Mouse (Mus musculus) adrenal gland, postnatal 36 days (tissue): ENCODE results near the gene Uba1. TPM values are rescaled to one million over a fixed set of nuclear protein-coding genes. Genes with fewer than 3 reads are reported as not detected.

Experiments used
- DNase-seq, 2 experiments: peaks; one replicate each; pipeline ENCODE4 v3.0.0; 2021; ENCODE audit warnings: mixed read lengths in 1 of 2
- total RNA-seq, 2 experiments: library from RNA; stranded (reverse); gene quantifications; 2 replicates each; pipeline ENCODE4 v1.2.3; 2021

The Uba1 gene
- total RNA-seq, 2 experiments from 2014 or later: 423 to 486 TPM

GRCm38 (mm10) chrX:20705083-20705402, 46.9 kb downstream of the Uba1 start:
- no peak for DNase-seq

DNA sequence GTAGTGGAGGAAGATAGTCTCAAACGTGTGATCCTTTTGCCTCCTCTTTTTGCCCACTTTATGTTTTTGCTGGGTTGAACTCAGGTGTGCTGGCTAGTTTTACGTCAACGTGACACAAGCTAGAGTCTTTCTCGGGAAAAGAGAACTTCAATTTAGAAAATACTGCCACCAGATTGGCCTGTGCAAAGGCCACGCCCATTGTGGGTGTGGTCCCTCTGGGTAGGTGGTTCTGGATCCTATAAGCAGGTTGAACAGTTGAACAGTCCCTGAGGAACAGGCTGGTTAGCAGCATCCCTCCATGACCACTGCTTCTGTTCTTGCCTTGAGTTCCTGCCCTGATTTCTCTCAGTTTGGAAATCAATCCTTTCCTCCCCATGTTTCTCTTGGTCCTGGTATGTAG, 70.6 kb downstream of the Uba1 start:
- no peak for DNase-seq

GRCm38 (mm10) chrX:20730048-20730447, 71.9 kb downstream of the Uba1 start:
- peak; percentile 28 to 43 for DNase-seq

Other genes with a start within 250 kb of the Uba1 start
- 1 to 10 TPM; 4.8 to 5.4 TPM for gene Jade3, start 232.6 kb upstream of the Uba1 start, total RNA-seq
- gene Rgn, start 108.5 kb upstream of the Uba1 start, total RNA-seq: 1 to 10 TPM; 1.6 to 3.5 TPM
- 10 to 100 TPM; 31.1 to 38.4 TPM for gene Rbm10, start 40.8 kb upstream of the Uba1 start, total RNA-seq
- gene Ndufb11, start 40.7 kb upstream of the Uba1 start, total RNA-seq: 100 to 1,000 TPM; 292 to 346 TPM
- gene Cdk16, start 29.6 kb downstream of the Uba1 start, total RNA-seq: 100 to 1,000 TPM; 149 to 163 TPM
- gene Usp11, start 45.6 kb downstream of the Uba1 start, total RNA-seq: 10 to 100 TPM; 25.6 to 27.0 TPM
- 100 to 1,000 TPM; 112 to 114 TPM for gene Araf, start 139.5 kb downstream of the Uba1 start, total RNA-seq
- 10 to 100 TPM; 21.1 to 37.5 TPM for gene Timp1, start 211.8 kb downstream of the Uba1 start, total RNA-seq